Mouse (Mus musculus) kidney, postnatal 10 days (tissue): ENCODE measurements around the gene Tac4.

ENCODE experiments used
- DNase-seq: peaks from one replicate; pipeline ENCODE4 v3.0.0; 2021; ENCODE audit warnings: mixed read lengths

Tac4 gene

GRCm38 (mm10) chr11:95261178-95261751 is at the start of gene Tac4:
Gene Tac4 (plus strand): TSS chr11:95261529.
- DNase-seq, result no peak

DNA sequence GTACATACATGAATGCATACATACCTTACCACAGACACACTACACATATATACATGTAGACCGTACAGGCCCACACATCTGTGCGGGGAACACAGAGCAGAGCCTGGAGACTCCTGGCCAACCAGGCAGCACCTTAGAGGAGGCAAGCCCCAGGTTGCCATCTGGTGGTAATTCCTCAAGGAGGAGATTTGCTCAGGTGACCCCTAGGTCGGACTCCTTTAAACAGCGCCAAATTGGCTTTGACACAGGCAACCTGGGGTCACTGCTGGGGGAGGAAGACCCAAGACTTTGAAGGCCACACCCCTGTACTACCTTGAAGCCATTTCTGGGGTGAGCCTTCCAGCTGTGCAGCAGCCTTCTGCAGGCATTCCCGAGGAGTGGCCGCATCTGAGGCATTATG is 47.7 kb upstream of the Tac4 start:
- peak; percentile 34 for DNase-seq

DNA sequence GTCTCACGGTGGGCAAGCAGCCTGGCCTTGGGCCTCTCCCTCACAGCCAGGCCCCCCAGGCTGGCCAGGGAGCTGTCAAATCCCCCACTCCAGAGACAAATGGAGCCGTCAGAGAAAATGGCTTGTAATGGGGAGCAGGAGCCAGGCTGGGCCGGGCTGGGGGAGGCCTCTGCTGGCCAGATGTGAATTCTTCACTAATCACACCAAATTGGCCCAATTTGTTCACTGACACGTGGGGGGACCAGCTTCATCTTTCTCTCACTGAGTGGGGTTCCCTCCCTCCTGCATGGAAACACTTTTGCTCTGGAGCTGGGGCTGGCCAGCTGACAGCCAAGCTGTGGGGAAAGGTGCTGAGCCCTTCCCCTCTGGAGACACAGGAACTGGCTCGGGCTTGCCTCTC is 47.0 kb upstream of the Tac4 start:
- no peak for DNase-seq

GRCm38 (mm10) chr11:95216193-95216592 is 45.1 kb upstream of the Tac4 start:
- DNase-seq, result no peak

DNA sequence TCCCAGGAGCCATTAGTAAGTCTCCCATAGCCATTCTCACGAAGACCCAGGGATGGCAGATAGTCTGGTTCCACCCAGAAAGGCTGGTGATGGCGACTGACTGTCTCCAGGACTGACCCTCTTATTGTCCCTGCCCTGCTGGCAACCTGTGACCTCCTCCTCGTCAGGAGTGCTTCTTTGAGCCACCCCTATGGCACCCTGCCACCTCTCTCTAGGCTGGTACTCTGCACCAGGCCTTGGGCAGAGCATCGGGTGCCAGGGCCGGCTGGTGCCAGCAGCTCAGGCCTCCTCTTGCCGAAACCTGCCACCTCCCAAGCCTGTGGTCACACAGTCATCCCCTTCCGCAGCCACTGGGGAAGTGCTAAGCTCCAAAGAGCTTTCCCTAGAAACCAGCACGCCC is 42.2 kb upstream of the Tac4 start:
- DNase-seq, result no peak

GRCm38 (mm10) chr11:95223473-95223872 is 37.9 kb upstream of the Tac4 start:
- DNase-seq, result peak; percentile 72

DNA sequence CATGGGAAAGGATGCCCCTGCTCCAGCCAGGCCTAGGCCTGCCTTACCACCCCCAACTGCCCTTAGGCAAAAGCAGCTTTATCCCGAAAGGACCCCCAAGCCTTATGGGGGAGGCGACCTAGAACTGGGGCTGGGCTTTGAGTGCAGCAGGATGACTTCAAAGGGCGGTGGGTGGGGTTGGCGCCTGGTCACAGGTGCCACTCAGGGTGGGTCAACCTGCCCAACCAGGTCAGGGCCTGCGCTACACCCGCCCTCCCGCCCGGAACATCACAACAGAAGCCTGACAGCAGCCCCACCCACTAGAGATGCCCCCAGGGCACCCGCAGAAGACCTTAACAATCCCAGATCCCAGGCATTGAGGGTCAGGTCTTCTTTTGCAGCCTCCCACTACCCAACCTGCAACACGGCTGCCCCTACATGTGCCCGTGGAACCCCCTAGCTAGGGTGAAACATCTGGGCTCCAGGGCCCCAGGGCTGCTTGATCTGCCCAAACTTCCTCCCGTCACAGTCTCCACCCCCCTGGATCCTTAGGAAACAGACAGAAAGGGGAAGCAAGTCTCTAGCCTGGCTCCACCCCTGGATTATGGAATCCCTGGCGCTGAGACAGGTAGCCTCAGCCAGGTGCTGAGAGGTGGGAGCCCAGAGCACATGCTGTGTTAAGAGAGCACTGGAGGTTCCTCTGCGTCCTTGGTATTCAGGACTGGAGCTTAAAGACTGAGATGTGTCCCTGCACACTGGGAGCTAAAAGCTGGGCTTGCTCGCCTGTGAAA is 37.0 kb upstream of the Tac4 start:
- no peak for DNase-seq

DNA sequence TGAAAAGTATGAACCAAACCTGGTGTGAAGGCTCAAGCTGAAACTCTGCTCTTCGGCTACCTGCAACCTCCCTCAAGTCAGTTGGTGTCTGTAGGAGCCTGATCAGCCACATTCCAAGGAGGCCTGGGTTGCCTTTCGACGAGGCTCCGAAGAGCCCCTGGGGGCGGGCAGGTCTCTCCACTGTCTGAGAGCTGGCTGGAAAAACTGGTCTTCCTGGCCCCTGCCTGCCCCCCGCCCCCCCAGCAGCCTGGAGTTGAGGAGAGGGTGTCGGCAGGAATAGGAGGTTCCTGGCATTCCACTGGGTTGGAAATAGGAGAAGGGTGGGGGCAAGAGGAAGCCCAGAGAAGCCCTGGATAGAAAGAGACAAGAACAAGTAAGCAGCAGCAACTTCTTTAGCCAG is 35.9 kb upstream of the Tac4 start:
- DNase-seq, result no peak

GRCm38 (mm10) chr11:95227467-95227866 is 33.9 kb upstream of the Tac4 start:
- DNase-seq, result no peak

- DNase-seq, result peak; percentile 88
Observed at GRCm38 (mm10) chr11:95231688-95232328, 29.5 kb upstream of the Tac4 start.

- DNase-seq, result no peak
Observed at GRCm38 (mm10) chr11:95232329-95232696, 29.0 kb upstream of the Tac4 start.

DNA sequence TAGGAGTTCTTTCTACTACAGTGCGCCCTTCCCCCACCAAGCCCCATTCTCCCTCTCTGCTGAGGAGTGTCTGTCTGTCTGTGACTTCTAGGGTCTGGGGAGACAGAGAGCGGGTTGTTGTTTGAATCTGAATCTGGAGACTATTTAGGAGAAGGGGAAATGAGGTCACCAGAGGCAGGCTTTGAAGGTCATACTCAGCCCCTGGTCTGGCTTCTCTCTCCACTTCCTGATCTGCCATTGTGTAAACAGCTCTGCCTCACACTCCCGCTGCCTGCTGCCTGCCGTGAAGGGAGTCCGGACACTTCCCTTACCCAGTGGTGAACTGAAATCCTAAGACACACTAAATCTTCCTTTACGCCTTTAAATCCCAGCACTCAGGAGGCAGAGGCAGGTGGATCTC is 22.9 kb upstream of the Tac4 start:
- DNase-seq, result no peak

GRCm38 (mm10) chr11:95242653-95243052 is 18.7 kb upstream of the Tac4 start:
- no peak for DNase-seq

GRCm38 (mm10) chr11:95245456-95245855 is 15.9 kb upstream of the Tac4 start:
- DNase-seq, result no peak

- no peak for DNase-seq
Observed at GRCm38 (mm10) chr11:95247065-95247464, 14.3 kb upstream of the Tac4 start.

DNA sequence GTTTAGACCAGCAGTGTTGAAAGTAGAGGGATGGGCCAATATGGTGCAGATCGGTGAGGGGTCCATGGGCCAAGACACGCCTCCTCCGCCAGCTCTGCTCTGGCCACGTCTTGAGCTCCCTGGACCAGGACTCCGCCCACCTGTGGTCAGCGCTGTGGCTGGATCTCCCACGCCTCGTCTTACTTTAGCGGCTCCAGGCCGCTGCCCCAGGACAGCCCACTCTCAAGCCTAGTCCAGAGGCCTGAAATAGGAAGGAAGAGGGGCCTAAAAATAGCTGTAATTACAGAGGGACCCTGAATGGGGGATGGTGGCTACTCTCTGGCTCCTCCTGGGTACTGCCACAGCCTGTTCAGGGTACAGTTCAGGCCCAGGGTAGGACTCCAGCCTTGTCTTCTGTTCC is 11.2 kb upstream of the Tac4 start:
- DNase-seq, result peak; percentile 49

- peak; percentile 90 for DNase-seq
Observed at GRCm38 (mm10) chr11:95251295-95251694, 10.0 kb upstream of the Tac4 start.

- peak; percentile 70 for DNase-seq
Observed at GRCm38 (mm10) chr11:95252104-95252503, 9.2 kb upstream of the Tac4 start.

- DNase-seq, result no peak
Observed at GRCm38 (mm10) chr11:95254165-95254564, 7.2 kb upstream of the Tac4 start.

DNA sequence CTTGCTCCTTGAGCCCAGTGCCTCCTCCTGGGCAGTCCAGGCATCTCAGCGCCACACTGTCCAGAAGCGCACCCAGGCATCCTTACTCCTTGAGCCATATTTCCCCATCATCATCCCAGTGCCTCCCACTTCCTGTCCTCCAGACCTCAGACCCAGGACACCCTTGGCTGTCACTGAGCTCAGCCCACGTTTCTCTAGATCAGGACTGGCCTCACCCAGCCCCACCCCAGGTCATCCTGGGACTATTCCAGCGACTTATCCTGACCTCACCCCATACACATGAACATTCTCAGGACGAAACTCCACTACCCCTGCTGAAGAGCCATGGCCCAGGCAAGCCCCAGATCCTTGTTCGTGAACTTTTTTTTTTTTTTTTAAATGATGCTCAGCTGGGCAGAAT is 5.6 kb upstream of the Tac4 start:
- DNase-seq, result no peak

DNA sequence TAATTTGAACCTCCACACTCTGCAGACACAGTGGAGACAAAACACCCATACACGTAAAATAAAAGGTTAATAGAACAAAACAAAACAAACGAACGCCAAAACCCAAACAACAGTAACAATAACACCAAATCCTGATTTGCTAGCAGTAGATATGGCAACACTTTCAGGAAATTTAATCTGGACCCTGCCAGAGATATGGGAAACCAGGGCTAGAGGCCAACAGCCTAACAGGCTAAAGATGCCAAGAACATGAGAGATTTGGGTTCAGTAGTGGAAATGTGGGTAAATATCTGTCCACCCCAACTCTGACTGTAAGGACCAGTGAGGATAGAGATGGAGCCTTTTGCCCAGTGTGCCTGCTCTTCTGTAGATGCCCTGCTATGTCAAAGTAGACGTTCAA is 3.4 kb upstream of the Tac4 start:
- DNase-seq, result no peak

GRCm38 (mm10) chr11:95258490-95258889 is 2.8 kb upstream of the Tac4 start:
- peak; percentile 93 for DNase-seq

GRCm38 (mm10) chr11:95259088-95259849 is 2.1 kb upstream of the Tac4 start:
- DNase-seq, result peak; percentile 96
